Mouse (Mus musculus) small intestine, adult 2 months (tissue): ENCODE measurements at regions not wholly inside any gene's neighbourhood (a gene's known extent, or its start where the extent isn't known, plus 50 kb on each side); places are given as distances from the start of the nearest gene placed in this dataset.

ENCODE experiments used
- CTCF ChIP-seq: fragments of 200-500 bp; IDR thresholded peaks from 2 replicates; pipeline ENCODE4 v1.5.1; 2012; ENCODE audit warnings: low read depth, mild to moderate bottlenecking, control low read depth, inconsistent platforms, low read length, moderate library complexity, mixed read lengths; ENCODE audit not compliant: insufficient replicate concordance, insufficient read length; ENCODE audit errors: extremely low read depth
- POLR2A ChIP-seq: fragments of 200-500 bp; IDR thresholded peaks from 2 replicates; pipeline ENCODE4 v1.6.1; 2012; ENCODE audit warnings: low read depth, mild to moderate bottlenecking, control low read depth, inconsistent platforms, low read length, moderate library complexity

- no peak for TF ChIP-seq CTCF
- TF ChIP-seq POLR2A: no peak
Measured at GRCm38 (mm10) chr8:92229526-92229925, 127.9 kb upstream of the Irx5 start.
